Mouse (Mus musculus) stomach, postnatal 0 days (tissue): Measurements from ENCODE around the gene Hbq1b.

Source experiments
- CTCF ChIP-seq: IDR thresholded peaks from 2 replicates; pipeline ENCODE4 v1.5.1; 2016; ENCODE audit warnings: antibody characterized with exemption, low read depth, mild to moderate bottlenecking, moderate library complexity
- EP300 ChIP-seq: optimal IDR thresholded peaks from 2 replicates; pipeline ENCODE3; 2016; ENCODE audit warnings: antibody characterized with exemption

- TF ChIP-seq CTCF (no peak), EP300 (no peak)
Observed at GRCm38 (mm10) chr11:32278458-32278957, 8.3 kb upstream of the Hbq1b start.
